Mouse (Mus musculus): ENCODE results near the gene Cntd1.

- TF ChIP-seq CTCF (IDR thresholded peaks at IDR 0.05; ENCODE audit: low read depth) (no peak; the same call in 1 of the 2 replicates), EP300 (IDR thresholded peaks at IDR 0.05; ENCODE audit: low read depth) (0 out of 2 replicates have a peak, but pooled peaks have one; percentile 24)
These were observed 37.1 kb downstream of the Cntd1 start, which contains the start of gene Psme3 for GRCm38 (mm10) chr11:101315665-101316500.
